Mouse (Mus musculus): ENCODE data around the gene Mfsd4b5. TPM values are rescaled to one million over a fixed set of nuclear protein-coding genes. Genes with fewer than 3 reads are reported as not detected.

Mfsd4b5 gene
- total and polyA plus RNA-seq, 2 experiments from 2014 or later, result not detected

- Histone ChIP-seq H3K36me3 (ENCODE audit: insufficient read depth, low read length) (no peaks in the 10 kb centered on the region), H3K4me2 (ENCODE audit: low read depth, low read length, poor library complexity, severe bottlenecking) (no peak overlapping the region), H3K4me3 (ENCODE audit: low read depth, low read length) (no peak overlapping the region), H3K4me1 (ENCODE audit: insufficient read depth, low read length) (no peaks in the 10 kb centered on the region; the same call in 1 of the 2 replicates), H3K27ac (ENCODE audit: low read depth, low read length) (no peak overlapping the region), H3K27me3 (ENCODE audit: insufficient read depth, low read length) (no peaks in the 10 kb centered on the region), H3K9me3 (ENCODE audit: low read length) (no peaks in the 10 kb centered on the region), H3K9ac (replicated peaks; ENCODE audit: low read length, poor library complexity, severe bottlenecking) (no peak overlapping the region)
- no peak for TF ChIP-seq CTCF (IDR thresholded peaks at IDR 0.05)
- ATAC-seq (ENCODE audit: low FRiP score), result no peak
- DNase-seq (ENCODE audit: low spot score), result no peak
- WGBS, result 94% methylated on average over 5 of the region's 5 CpGs
Measured at GRCm38 (mm10) chr10:40026546-40026945, 40.1 kb upstream of the Mfsd4b5 start.

- Histone ChIP-seq H3K9ac (replicated peaks; ENCODE audit: low read length, poor library complexity, severe bottlenecking) (no peak overlapping the region), H3K27me3 (ENCODE audit: insufficient read depth, low read length) (no peaks in the 10 kb centered on the region), H3K27ac (ENCODE audit: low read depth, low read length) (peak overlapping the region; percentile 44; the same call in 1 of the 2 replicates), H3K4me1 (ENCODE audit: insufficient read depth, low read length) (no peaks in the 10 kb centered on the region; the same call in 1 of the 2 replicates), H3K4me2 (ENCODE audit: low read depth, low read length, poor library complexity, severe bottlenecking) (peak overlapping the region; percentile 81), H3K36me3 (ENCODE audit: insufficient read depth, low read length) (no peaks in the 10 kb centered on the region), H3K4me3 (ENCODE audit: low read depth, low read length) (peak overlapping the region; percentile 68), H3K9me3 (ENCODE audit: low read length) (no peaks in the 10 kb centered on the region)
- no peak for TF ChIP-seq CTCF (IDR thresholded peaks at IDR 0.05)
- DNase-seq (ENCODE audit: low spot score) (no peak), ATAC-seq (ENCODE audit: low FRiP score) (peak; percentile 2; the same call in 1 of the 2 replicates)
- WGBS, result 66% methylated on average over 8 of the region's 8 CpGs
Measured at GRCm38 (mm10) chr10:40025560-40025959, 39.1 kb upstream of the Mfsd4b5 start.

GRCm38 (mm10) chr10:40024554-40025428 is 38.3 kb upstream of the Mfsd4b5 start, which contains the start of gene Mfsd4b1:
TSS of gene Mfsd4b1 (minus strand) at chr10:40025268.
- ATAC-seq (ENCODE audit: low FRiP score), result peak; percentile 96
- WGBS, result under 1% methylated on average over 45 of the region's 46 CpGs
- peak within 1 kb of the TSS; percentile 68 for H3K4me3 ChIP-seq (ENCODE audit: low read depth, low read length)
- peak; percentile 48 for TF ChIP-seq CTCF (IDR thresholded peaks at IDR 0.05)
- H3K9ac ChIP-seq (replicated peaks; ENCODE audit: low read length, poor library complexity, severe bottlenecking), result peak within 1 kb of the TSS; percentile 67
- DNase-seq (ENCODE audit: low spot score), result peak; percentile 97
- no peaks in the 10 kb centered on the region for H3K36me3 ChIP-seq (ENCODE audit: insufficient read depth, low read length)
- peak within 1 kb of the TSS; percentile 81 for H3K4me2 ChIP-seq (ENCODE audit: low read depth, low read length, poor library complexity, severe bottlenecking)
- peak within 1 kb of the TSS; percentile 84 for H3K27ac ChIP-seq (ENCODE audit: low read depth, low read length)
- no peaks in the 10 kb centered on the region; the same call in 1 of the 2 replicates for H3K4me1 ChIP-seq (ENCODE audit: insufficient read depth, low read length)
- no peaks in the 10 kb centered on the region for H3K9me3 ChIP-seq (ENCODE audit: low read length)
- H3K27me3 ChIP-seq (ENCODE audit: insufficient read depth, low read length), result no peaks in the 10 kb centered on the region

GRCm38 (mm10) chr10:40020401-40020800 is 34.0 kb upstream of the Mfsd4b5 start:
- no peak for TF ChIP-seq CTCF (IDR thresholded peaks at IDR 0.05)
- Histone ChIP-seq H3K9me3 (ENCODE audit: low read length) (no peaks in the 10 kb centered on the region), H3K36me3 (ENCODE audit: insufficient read depth, low read length) (no peaks in the 10 kb centered on the region), H3K27me3 (ENCODE audit: insufficient read depth, low read length) (no peaks in the 10 kb centered on the region), H3K4me2 (ENCODE audit: low read depth, low read length, poor library complexity, severe bottlenecking) (no peak overlapping the region), H3K27ac (ENCODE audit: low read depth, low read length) (no peak overlapping the region), H3K9ac (replicated peaks; ENCODE audit: low read length, poor library complexity, severe bottlenecking) (no peak overlapping the region), H3K4me1 (ENCODE audit: insufficient read depth, low read length) (no peaks in the 10 kb centered on the region; the same call in 1 of the 2 replicates), H3K4me3 (ENCODE audit: low read depth, low read length) (no peak overlapping the region)
- 62% methylated on average over 2 of the region's 2 CpGs for WGBS
- ATAC-seq (ENCODE audit: low FRiP score) (no peak), DNase-seq (ENCODE audit: low spot score) (no peak)

- Histone ChIP-seq H3K36me3 (ENCODE audit: insufficient read depth, low read length) (no peaks in the 10 kb centered on the region), H3K27me3 (ENCODE audit: insufficient read depth, low read length) (no peaks in the 10 kb centered on the region), H3K9ac (replicated peaks; ENCODE audit: low read length, poor library complexity, severe bottlenecking) (no peak overlapping the region), H3K9me3 (ENCODE audit: low read length) (no peaks in the 10 kb centered on the region), H3K4me1 (ENCODE audit: insufficient read depth, low read length) (no peaks in the 10 kb centered on the region; the same call in 1 of the 2 replicates), H3K27ac (ENCODE audit: low read depth, low read length) (no peak overlapping the region), H3K4me3 (ENCODE audit: low read depth, low read length) (no peak overlapping the region), H3K4me2 (ENCODE audit: low read depth, low read length, poor library complexity, severe bottlenecking) (no peak overlapping the region)
- no peak for DNase-seq (ENCODE audit: low spot score)
- 68% methylated on average over 3 of the region's 3 CpGs for WGBS
- no peak for ATAC-seq (ENCODE audit: low FRiP score)
- no peak for TF ChIP-seq CTCF (IDR thresholded peaks at IDR 0.05)
Measured at GRCm38 (mm10) chr10:40019492-40019891, 33.0 kb upstream of the Mfsd4b5 start.

- Histone ChIP-seq H3K4me3 (ENCODE audit: low read depth, low read length) (no peak overlapping the region), H3K9me3 (ENCODE audit: low read length) (no peaks in the 10 kb centered on the region), H3K27ac (ENCODE audit: low read depth, low read length) (no peak overlapping the region), H3K27me3 (ENCODE audit: insufficient read depth, low read length) (no peaks in the 10 kb centered on the region), H3K36me3 (ENCODE audit: insufficient read depth, low read length) (no peaks in the 10 kb centered on the region), H3K4me2 (ENCODE audit: low read depth, low read length, poor library complexity, severe bottlenecking) (no peak overlapping the region), H3K4me1 (ENCODE audit: insufficient read depth, low read length) (no peaks in the 10 kb centered on the region), H3K9ac (replicated peaks; ENCODE audit: low read length, poor library complexity, severe bottlenecking) (no peak overlapping the region)
- ATAC-seq (ENCODE audit: low FRiP score) (no peak), DNase-seq (ENCODE audit: low spot score) (no peak)
- TF ChIP-seq CTCF (IDR thresholded peaks at IDR 0.05), result no peak
- WGBS, result 73% methylated on average over 5 of the region's 5 CpGs
Measured at GRCm38 (mm10) chr10:40018261-40018860, 31.9 kb upstream of the Mfsd4b5 start.

Data from midbrain, postnatal 0 days (tissue).